Mouse (Mus musculus): ENCODE measurements at regions not wholly inside any gene's neighbourhood (a gene's known extent, or its start where the extent isn't known, plus 50 kb on each side); places are given as distances from the start of the nearest gene placed in this dataset.
"Not testable (repeated sequence)": the region's sequence is repeated elsewhere in the genome, so short reads cannot be mapped to it uniquely, and the experiment has no call there.

DNA sequence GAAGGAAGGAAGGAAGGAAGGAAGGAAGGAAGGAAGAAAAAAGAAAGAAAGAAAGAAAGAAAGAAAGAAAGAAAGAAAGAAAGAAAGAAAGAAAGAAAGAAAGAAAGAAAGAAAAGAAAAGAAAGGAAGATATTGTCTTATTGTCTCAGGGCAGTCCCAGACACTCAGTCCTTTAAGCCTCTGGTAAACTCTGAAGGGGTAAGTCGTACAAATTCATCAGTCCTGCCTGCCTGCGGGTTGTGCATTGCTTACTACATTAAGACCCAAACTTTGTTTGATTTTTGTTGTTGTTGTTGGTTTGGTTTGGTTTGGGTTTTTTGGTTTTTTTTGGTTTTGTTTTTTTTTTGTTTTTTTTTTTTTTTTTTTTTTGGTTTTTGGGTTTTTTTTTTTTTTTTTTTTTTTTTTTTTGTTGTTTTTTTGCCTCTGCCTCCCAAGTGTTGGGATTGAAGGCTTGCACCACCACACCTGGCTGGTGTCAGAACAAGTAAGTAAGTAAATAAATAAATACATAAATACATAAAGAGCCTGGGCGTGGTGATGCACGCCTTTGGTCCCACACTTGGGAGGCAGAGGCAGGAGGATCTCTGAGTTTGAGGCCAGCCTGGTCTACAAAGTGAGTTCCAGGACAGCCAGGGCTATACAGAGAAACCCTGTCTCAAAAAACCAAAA lies 1365.2 kb downstream of the Zfp704 start:
- TF ChIP-seq RCOR1 (conservative IDR thresholded peaks at IDR 0.05; ENCODE audit: low read depth, low read length); CTCF (conservative IDR thresholded peaks at IDR 0.05 in 1 of 2, IDR thresholded peaks at IDR 0.05 in 1 of 2; ENCODE audit: low read depth in 2 of 2, low read length in 2 of 2); EP300 (IDR thresholded peaks at IDR 0.05; ENCODE audit: low read length); POLR2A (IDR thresholded peaks at IDR 0.05; ENCODE audit: low read depth, low read length); GABPA (IDR thresholded peaks at IDR 0.05; ENCODE audit: insufficient replicate concordance, low read depth, low read length); USF1 (IDR thresholded peaks at IDR 0.05; ENCODE audit: low read depth, low read length); POLR2AphosphoS2 (IDR thresholded peaks at IDR 0.05; ENCODE audit: low read depth, low read length): not testable (repeated sequence)

All from CH12.LX (cell line).